Mouse (Mus musculus) heart, embryonic 15.5 days (tissue): ENCODE data around the gene Nt5dc3. TPM values are rescaled to one million over a fixed set of nuclear protein-coding genes. Genes with fewer than 3 reads are reported as not detected.
A peak's percentile ranks its signal among the peaks of the same experiment; 100 is the strongest.

Experiments
- ATAC-seq: fragments of 200-750 bp; cut with Nextera tagmentation; replicated peaks from 2 replicates; pipeline ENCODE4 v1.8.0; 2017; ENCODE audit warnings: low read depth, moderate TSS enrichment; ENCODE audit not compliant: insufficient number of reproducible peaks, insufficient read depth, low FRiP score
- H3K27ac ChIP-seq: fragments of 300-500 bp; sonication (generic); 2 replicates; pipeline ENCODE4 v1.5.1; 2015; ENCODE audit warnings: mild to moderate bottlenecking, inconsistent platforms
- H3K27me3 ChIP-seq: fragments of 300-500 bp; sonication (generic); 2 replicates; pipeline ENCODE4 v1.6.1; 2015; ENCODE audit warnings: inconsistent platforms
- H3K36me3 ChIP-seq: fragments of 300-500 bp; sonication (generic); 2 replicates; pipeline ENCODE4 v1.6.1; 2015; ENCODE audit warnings: mild to moderate bottlenecking, inconsistent platforms
- H3K4me1 ChIP-seq: fragments of 300-500 bp; sonication (generic); replicated peaks from 2 replicates; pipeline ENCODE4 v1.6.1; 2015; ENCODE audit warnings: inconsistent platforms
- H3K4me2 ChIP-seq: fragments of 300-500 bp; sonication (generic); 2 replicates; pipeline ENCODE4 v1.6.1; 2015; ENCODE audit warnings: inconsistent platforms, mild to moderate bottlenecking, moderate library complexity
- H3K4me3 ChIP-seq: fragments of 300-500 bp; sonication (generic); 2 replicates; pipeline ENCODE4 v1.5.1; 2015; ENCODE audit warnings: mild to moderate bottlenecking, inconsistent platforms
- H3K9ac ChIP-seq: fragments of 300-500 bp; sonication (generic); 2 replicates; pipeline ENCODE4 v1.6.1; 2015; ENCODE audit warnings: mild to moderate bottlenecking, inconsistent platforms
- H3K9me3 ChIP-seq: fragments of 300-500 bp; sonication (generic); replicated peaks from 2 replicates; pipeline ENCODE4 v1.6.1; 2016; ENCODE audit warnings: inconsistent platforms
- WGBS: fragments of 180-500 bp; shearing (Covaris S2); methylation state at CpG from one replicate; pipeline ENCODE4 v1.1.7; 2015; ENCODE audit warnings: mixed read lengths; 5-methylcytosine and 5-hydroxymethylcytosine counted together
- polyA plus RNA-seq: library from polyadenylated mRNA; unstranded; fragments of >200 nt; fragmentation: Nextera tagmentation; extraction: Ambion mirVana; gene quantifications from 2 replicates; pipeline ENCODE4 v1.2.1, GENCODE M21; 2015

Nt5dc3 gene
- polyA plus RNA-seq, 1 experiment from 2014 or later: 3.4 TPM

- no peak for ATAC-seq
- Histone ChIP-seq H3K4me1 (peaks cover 47% of the 10 kb centered on the region), H3K27ac (peak overlapping the region; percentile 75), H3K9ac (no peak overlapping the region), H3K4me2 (no peak overlapping the region), H3K27me3 (no peaks in the 10 kb centered on the region), H3K9me3 (no peaks in the 10 kb centered on the region), H3K36me3 (no peaks in the 10 kb centered on the region), H3K4me3 (no peak overlapping the region)
- 84% methylated on average over 4 of the region's 4 CpGs for WGBS
Observed at GRCm38 (mm10) chr10:86794196-86794595, 15.4 kb downstream of the Nt5dc3 start.

DNA sequence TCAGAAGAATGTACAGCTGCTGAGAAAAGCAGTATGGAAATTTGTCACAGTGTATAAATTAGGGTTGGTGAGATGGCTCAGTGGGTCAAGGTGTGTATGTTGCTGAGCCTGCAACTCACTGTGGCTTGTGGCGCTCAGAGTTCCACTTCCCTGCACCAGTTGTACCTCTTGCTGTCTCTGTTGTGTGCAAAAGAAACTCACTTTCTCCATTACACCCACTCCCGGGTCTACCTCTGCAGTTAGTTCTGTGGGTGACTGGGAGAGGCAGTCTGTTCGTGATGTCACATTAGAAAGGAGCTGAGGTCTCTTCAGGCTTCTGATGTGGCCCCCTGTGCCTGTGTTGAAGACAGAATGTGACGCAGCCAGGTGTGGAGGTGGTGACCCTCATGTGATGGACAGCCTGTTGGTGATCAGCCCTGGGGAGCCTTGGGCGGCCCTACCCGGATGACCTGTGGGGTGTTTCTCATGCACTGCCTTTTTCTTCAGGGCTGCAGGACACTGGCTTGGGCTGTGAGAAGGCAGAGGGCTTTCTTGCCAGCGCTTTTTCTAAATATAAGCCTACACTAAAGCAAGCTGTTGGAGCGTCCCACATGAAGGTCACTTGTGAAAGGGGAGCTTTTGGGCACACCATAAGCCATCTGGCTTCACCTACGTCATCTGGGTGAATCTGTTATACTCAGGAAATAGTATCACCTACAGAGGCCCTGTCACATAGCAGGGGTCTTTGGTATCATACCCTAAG lies 16.2 kb downstream of the Nt5dc3 start:
- 0 out of 2 replicates have a peak, but pooled peaks have one; percentile 45 for ATAC-seq

DNA sequence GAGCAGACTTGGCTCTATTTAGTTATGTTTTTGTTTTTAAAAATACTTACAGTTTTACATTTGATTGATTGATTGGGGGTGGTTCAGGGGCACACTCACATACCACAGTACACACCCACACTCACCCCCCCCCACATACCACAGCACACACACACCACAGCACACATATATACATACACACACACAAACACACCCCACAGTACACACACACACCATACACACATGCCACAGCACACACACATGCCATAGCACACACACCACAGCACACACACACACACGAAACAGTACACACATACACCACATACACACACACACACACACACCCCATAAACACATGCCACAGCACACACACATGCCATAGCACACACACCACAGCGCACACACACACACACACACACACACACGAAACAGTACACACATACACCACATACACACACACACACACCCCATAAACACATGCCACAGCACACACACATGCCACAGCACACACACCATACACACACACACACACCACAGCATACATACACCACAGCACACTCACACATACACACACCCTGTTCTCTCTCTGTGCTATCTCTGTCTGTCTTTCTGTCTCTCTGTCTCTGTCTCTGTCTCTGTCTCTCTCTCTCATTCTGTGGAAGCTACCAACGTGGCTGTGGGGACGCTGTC lies 17.4 kb downstream of the Nt5dc3 start:
- H3K36me3 ChIP-seq: no peaks in the 10 kb centered on the region
- WGBS: 94% methylated on average over 5 of the region's 5 CpGs
- peak; percentile 50; the same call in 1 of the 2 replicates for ATAC-seq
- peaks cover 41% of the 10 kb centered on the region for H3K4me1 ChIP-seq
- H3K9ac ChIP-seq: no peak overlapping the region
- H3K4me3 ChIP-seq: no peak overlapping the region
- no peaks in the 10 kb centered on the region for H3K27me3 ChIP-seq
- H3K27ac ChIP-seq: peak overlapping the region; percentile 86
- no peaks in the 10 kb centered on the region for H3K9me3 ChIP-seq
- no peak overlapping the region for H3K4me2 ChIP-seq

More for the DNA sequence above, 16.2 kb downstream of the Nt5dc3 start:
- WGBS: 71% methylated on average over 9 of the region's 9 CpGs
- Histone ChIP-seq H3K9me3 (no peaks in the 10 kb centered on the region), H3K4me2 (peak overlapping the region; percentile 27), H3K27me3 (no peaks in the 10 kb centered on the region), H3K9ac (no peak overlapping the region), H3K4me3 (no peak overlapping the region), H3K36me3 (no peaks in the 10 kb centered on the region), H3K27ac (peak overlapping the region; percentile 86), H3K4me1 (peaks cover 45% of the 10 kb centered on the region)

- no peak overlapping the region for H3K4me3 ChIP-seq
- ATAC-seq: no peak
- no peak overlapping the region for H3K27ac ChIP-seq
- H3K4me2 ChIP-seq: no peak overlapping the region
- H3K27me3 ChIP-seq: no peaks in the 10 kb centered on the region
- peaks cover 5% of the 10 kb centered on the region; the same call in 1 of the 2 replicates for H3K36me3 ChIP-seq
- peaks cover 13% of the 10 kb centered on the region for H3K4me1 ChIP-seq
- H3K9ac ChIP-seq: no peak overlapping the region
- no peaks in the 10 kb centered on the region for H3K9me3 ChIP-seq
- WGBS: 83% methylated on average over 1 of the region's 1 CpGs
Observed at GRCm38 (mm10) chr10:86807362-86807761, 28.6 kb downstream of the Nt5dc3 start.

DNA sequence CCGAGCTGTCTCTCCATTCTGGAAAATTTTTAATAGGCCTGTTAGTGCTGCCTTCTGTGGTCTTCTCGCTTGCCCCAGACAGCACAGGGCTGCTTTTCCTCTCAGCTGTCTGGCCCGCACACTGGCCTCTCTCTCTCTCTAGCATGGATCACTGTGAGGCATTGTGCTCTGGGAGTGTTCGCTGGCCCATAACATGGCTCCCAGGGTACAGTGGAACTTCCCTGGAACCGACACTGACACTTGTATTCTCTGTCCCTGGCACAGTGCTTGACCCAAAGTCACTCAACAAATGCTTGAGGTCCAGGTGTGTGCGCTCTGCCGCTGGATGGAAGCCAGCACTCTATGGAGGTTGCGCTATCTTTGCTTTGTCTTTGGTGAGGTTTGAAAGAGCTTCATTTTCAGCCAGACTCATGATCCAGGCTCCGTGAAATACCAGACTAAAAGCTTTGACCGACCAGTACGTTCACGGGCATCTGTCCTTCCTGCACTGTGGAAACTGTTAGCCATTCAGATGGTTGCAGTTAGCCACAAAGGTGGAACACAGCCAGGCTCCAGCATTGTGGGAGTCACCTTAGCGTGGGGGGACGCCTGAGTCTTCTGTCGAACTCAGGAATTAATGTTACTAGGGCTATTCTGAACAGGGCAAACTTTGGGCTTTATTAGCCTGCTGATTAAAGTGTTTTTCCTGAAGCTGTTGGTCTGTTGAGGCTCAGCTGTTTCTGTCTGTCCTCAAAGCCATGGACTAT lies 29.4 kb downstream of the Nt5dc3 start:
- no peaks in the 10 kb centered on the region for H3K9me3 ChIP-seq
- H3K27ac ChIP-seq: no peak overlapping the region
- no peak overlapping the region for H3K4me2 ChIP-seq
- no peak overlapping the region for H3K4me3 ChIP-seq
- peaks cover 9% of the 10 kb centered on the region; the same call in 1 of the 2 replicates for H3K36me3 ChIP-seq
- H3K4me1 ChIP-seq: peaks cover 13% of the 10 kb centered on the region
- 70% methylated on average over 15 of the region's 15 CpGs for WGBS
- ATAC-seq: no peak
- H3K27me3 ChIP-seq: no peaks in the 10 kb centered on the region
- no peak overlapping the region for H3K9ac ChIP-seq

DNA sequence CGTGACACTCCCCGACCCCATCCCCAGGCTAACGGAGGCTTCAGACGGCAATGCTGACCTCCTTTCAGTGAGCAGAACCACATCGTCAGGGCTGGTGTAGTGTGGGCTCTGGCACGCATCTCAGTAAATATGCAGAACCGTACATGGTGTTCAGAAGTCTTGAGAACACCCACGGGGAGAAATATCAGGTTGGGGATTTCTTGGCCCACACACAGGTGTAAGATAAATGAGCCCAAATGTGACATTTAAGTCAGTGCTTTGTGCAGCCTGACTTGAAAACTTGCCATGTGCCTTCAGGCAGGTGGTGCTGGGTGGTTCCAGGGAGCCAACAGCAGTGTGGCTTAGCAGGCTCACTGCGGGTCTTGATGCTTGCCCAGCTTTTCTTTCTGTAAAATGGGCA lies 31.2 kb downstream of the Nt5dc3 start:
- Histone ChIP-seq H3K27me3 (no peaks in the 10 kb centered on the region), H3K4me1 (peaks cover 21% of the 10 kb centered on the region), H3K27ac (no peak overlapping the region), H3K4me2 (no peak overlapping the region), H3K9me3 (no peaks in the 10 kb centered on the region), H3K36me3 (peaks cover 9% of the 10 kb centered on the region; the same call in 1 of the 2 replicates), H3K9ac (no peak overlapping the region), H3K4me3 (no peak overlapping the region)
- WGBS: 84% methylated on average over 9 of the region's 9 CpGs
- no peak for ATAC-seq

GRCm38 (mm10) chr10:86810612-86811011 lies 31.8 kb downstream of the Nt5dc3 start:
- Histone ChIP-seq H3K27me3 (no peaks in the 10 kb centered on the region), H3K27ac (no peak overlapping the region), H3K4me2 (no peak overlapping the region), H3K4me3 (no peak overlapping the region), H3K4me1 (peaks cover 17% of the 10 kb centered on the region), H3K36me3 (peaks cover 9% of the 10 kb centered on the region; the same call in 1 of the 2 replicates), H3K9ac (no peak overlapping the region), H3K9me3 (no peaks in the 10 kb centered on the region)
- ATAC-seq: no peak
- 90% methylated on average over 5 of the region's 5 CpGs for WGBS

DNA sequence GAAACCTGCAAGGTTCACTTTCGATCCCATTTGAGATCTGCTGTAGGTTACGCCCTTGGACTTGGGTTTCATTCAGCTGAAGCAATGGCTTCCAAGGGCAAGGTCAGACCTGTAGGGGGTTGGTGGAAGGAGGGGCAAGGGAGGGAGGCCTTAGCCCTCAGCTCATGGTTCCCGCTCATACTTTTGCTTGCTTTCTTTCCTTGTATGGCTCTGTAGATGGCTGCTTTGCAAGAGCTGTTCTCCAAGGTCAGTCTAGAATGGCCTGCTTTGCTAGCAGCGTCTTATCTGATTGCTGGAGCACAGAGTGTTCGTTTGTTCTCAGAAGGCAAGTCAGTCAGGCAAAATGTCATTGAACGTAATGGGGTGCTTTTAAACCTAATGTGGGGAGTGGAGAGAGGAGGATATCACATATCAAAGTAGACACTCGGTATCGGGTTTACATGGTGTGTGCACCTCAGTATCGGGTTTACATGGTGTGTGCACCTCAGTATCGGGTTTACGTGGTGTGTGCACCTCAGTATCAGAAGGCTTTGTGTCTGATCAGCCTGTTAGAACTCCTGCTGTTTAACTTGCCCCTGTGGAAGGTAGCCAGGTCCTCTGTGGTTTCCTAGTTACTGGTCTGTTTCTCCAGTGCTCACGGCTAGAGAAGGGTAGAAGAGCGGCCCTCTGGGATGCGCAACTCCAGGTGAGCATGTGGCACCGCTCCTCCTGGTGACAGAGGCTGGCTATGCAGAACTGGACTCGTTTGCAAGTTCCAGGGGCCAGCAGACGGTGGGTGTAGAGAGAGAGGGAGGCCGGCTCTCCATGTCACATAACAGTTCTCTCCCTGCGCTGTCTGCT lies 35.7 kb downstream of the Nt5dc3 start:
- ATAC-seq: peak; percentile 65; the same call in 1 of the 2 replicates
- Histone ChIP-seq H3K36me3 (0 out of 2 replicates have a peak, but pooled peaks cover 4% of the 10 kb centered on the region), H3K4me3 (no peak overlapping the region), H3K4me2 (peak overlapping the region; percentile 6; the same call in 1 of the 2 replicates), H3K27me3 (no peaks in the 10 kb centered on the region), H3K9ac (no peak overlapping the region), H3K27ac (peak overlapping the region; percentile 85), H3K4me1 (peaks cover 24% of the 10 kb centered on the region), H3K9me3 (no peaks in the 10 kb centered on the region)
- 65% methylated on average over 19 of the region's 19 CpGs for WGBS

- Histone ChIP-seq H3K36me3 (0 out of 2 replicates have a peak, but pooled peaks cover 4% of the 10 kb centered on the region), H3K27ac (peak overlapping the region; percentile 85), H3K9ac (no peak overlapping the region), H3K4me3 (no peak overlapping the region), H3K9me3 (no peaks in the 10 kb centered on the region), H3K4me2 (no peak overlapping the region), H3K27me3 (no peaks in the 10 kb centered on the region), H3K4me1 (peaks cover 30% of the 10 kb centered on the region)
- no peak for ATAC-seq
- 77% methylated on average over 7 of the region's 7 CpGs for WGBS
Observed at GRCm38 (mm10) chr10:86815133-86815532, 36.3 kb downstream of the Nt5dc3 start.

DNA sequence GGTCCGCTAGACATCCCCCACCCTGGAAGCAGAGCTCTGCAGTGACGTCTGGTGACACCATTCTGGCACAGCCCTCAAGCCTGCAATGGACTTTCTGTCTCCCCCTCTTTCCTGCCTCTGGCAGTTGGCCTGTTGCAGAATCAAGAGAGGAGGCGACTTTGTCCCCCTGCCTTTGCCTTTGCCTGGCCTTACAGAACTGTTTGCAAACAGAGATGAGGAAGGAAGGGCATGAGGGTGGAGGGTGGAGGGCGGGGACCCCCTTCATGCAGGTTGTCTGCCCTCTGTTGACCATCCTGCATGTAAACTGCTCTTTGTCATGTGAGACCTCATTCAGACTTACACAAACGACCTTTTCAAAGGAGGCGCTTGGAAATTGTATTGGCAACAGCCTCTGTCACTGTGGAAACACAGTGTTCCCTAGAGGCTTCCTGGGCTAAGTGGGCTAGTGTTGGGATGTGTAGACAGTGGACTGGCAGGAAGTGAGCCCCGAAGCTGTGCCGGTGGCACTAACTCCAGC lies 40.9 kb downstream of the Nt5dc3 start:
- WGBS: 37% methylated on average over 8 of the region's 8 CpGs
- no peak overlapping the region for H3K9ac ChIP-seq
- peak; percentile 66; the same call in 1 of the 2 replicates for ATAC-seq

More for the DNA sequence above, 40.9 kb downstream of the Nt5dc3 start:
- H3K27me3 ChIP-seq: no peaks in the 10 kb centered on the region
- no peak overlapping the region for H3K4me3 ChIP-seq
- peak overlapping the region; percentile 76 for H3K27ac ChIP-seq
- H3K36me3 ChIP-seq: peaks cover 19% of the 10 kb centered on the region; the same call in 1 of the 2 replicates
- H3K9me3 ChIP-seq: no peaks in the 10 kb centered on the region
- H3K4me1 ChIP-seq: peaks cover 25% of the 10 kb centered on the region
- H3K4me2 ChIP-seq: no peak overlapping the region
